Mouse (Mus musculus) CH12.LX (cell line): ENCODE measurements around the gene Slc43a1. TPM values are rescaled to one million over a fixed set of nuclear protein-coding genes. Genes with fewer than 3 reads are reported as not detected.

Experiments used
- DNase-seq: peaks from one replicate; pipeline ENCODE4 v3.0.0-alpha.2; 2013; ENCODE audit errors: extremely low read depth
- H3K27ac ChIP-seq: 2 replicates; pipeline ENCODE4 v1.5.1; 2012; ENCODE audit warnings: low read depth, mild to moderate bottlenecking, control low read depth, moderate library complexity; ENCODE audit not compliant: insufficient read depth
- H3K27me3 ChIP-seq: replicated peaks from 2 replicates; pipeline ENCODE3; 2012; ENCODE audit warnings: inconsistent platforms
- H3K36me3 ChIP-seq, 2 experiments: replicated peaks in 1 of 2; 2 replicates each; pipeline versions ENCODE3 to v1.6.1; 2012; ENCODE audit warnings: inconsistent platforms in 1 of 2, low read length in 1 of 2, mild to moderate bottlenecking in 1 of 2, mixed read lengths in 1 of 2, moderate library complexity in 1 of 2; ENCODE audit not compliant: control insufficient read depth in 1 of 2, insufficient read depth in 1 of 2
- H3K4me1 ChIP-seq, 2 experiments: 2 replicates each; pipeline ENCODE4 v1.6.1; 2012; ENCODE audit warnings: inconsistent platforms in 1 of 2, moderate library complexity in 1 of 2; ENCODE audit not compliant: insufficient read depth in 2 of 2, control insufficient read depth in 1 of 2
- H3K4me2 ChIP-seq: 2 replicates; pipeline ENCODE4 v1.6.1; 2012; ENCODE audit warnings: low read depth, mild to moderate bottlenecking, control low read depth; ENCODE audit not compliant: poor library complexity, insufficient read depth, severe bottlenecking
- H3K4me3 ChIP-seq, 3 experiments: fragments of 150-350 bp in 1 of 3; sonication (generic) in 1 of 3; replicated peaks in 1 of 3; 2 replicates each; pipeline versions ENCODE3 to v1.5.1; 2011 to 2012; ENCODE audit warnings: low read depth in 2 of 3, low read length in 2 of 3, mild to moderate bottlenecking in 2 of 3, moderate library complexity in 2 of 3, control low read depth in 1 of 3, improper control_type of control experiment in 1 of 3, inconsistent platforms in 1 of 3, mixed read lengths in 1 of 3; ENCODE audit not compliant: poor library complexity in 1 of 3
- H3K79me2 ChIP-seq: replicated peaks from 2 replicates; pipeline ENCODE4 v1.6.1; 2012; ENCODE audit warnings: mild to moderate bottlenecking, moderate library complexity; ENCODE audit not compliant: control insufficient read depth, poor library complexity, insufficient read depth, severe bottlenecking; ENCODE audit errors: extremely low read depth
- H3K9ac ChIP-seq: 2 replicates; pipeline ENCODE4 v1.6.1; 2012; ENCODE audit warnings: low read depth, mild to moderate bottlenecking, control low read depth, moderate library complexity; ENCODE audit not compliant: insufficient read depth
- H3K9me3 ChIP-seq: replicated peaks from 2 replicates; pipeline ENCODE3; 2012; ENCODE audit warnings: low read length, inconsistent platforms, mixed read lengths
- BHLHE40 ChIP-seq: IDR thresholded peaks from 2 replicates; pipeline ENCODE4 v1.6.1; 2011; ENCODE audit warnings: mild to moderate bottlenecking, low read depth, low read length, improper control_type of control experiment
- CHD1 ChIP-seq: IDR thresholded peaks from 2 replicates; pipeline ENCODE4 v1.6.1; 2012; ENCODE audit warnings: low read depth, low read length, improper control_type of control experiment, inconsistent platforms
- CHD2 ChIP-seq: IDR thresholded peaks from 2 replicates; pipeline ENCODE4 v1.6.1; 2011; ENCODE audit warnings: low read length, improper control_type of control experiment
- CTCF ChIP-seq, 2 experiments: IDR thresholded peaks in 1 of 2; conservative IDR thresholded peaks in 1 of 2; 2 replicates each; pipeline ENCODE4 v1.5.1; 2011 to 2012; ENCODE audit warnings: low read depth in 2 of 2, low read length in 2 of 2, improper control_type of control experiment in 1 of 2, inconsistent platforms in 1 of 2, mild to moderate bottlenecking in 1 of 2, moderate library complexity in 1 of 2
- ETS1 ChIP-seq: conservative IDR thresholded peaks from 2 replicates; pipeline ENCODE4 v1.6.1; 2012; ENCODE audit warnings: low read depth, mild to moderate bottlenecking, inconsistent platforms, low read length, improper control_type of control experiment, moderate library complexity
- HCFC1 ChIP-seq: IDR thresholded peaks from 2 replicates; pipeline ENCODE4 v1.6.1; 2012; ENCODE audit warnings: low read depth, mild to moderate bottlenecking, inconsistent platforms, low read length, improper control_type of control experiment
- JUN ChIP-seq: IDR thresholded peaks from 2 replicates; pipeline ENCODE4 v1.6.1; 2011; ENCODE audit warnings: low read depth, mild to moderate bottlenecking, low read length, improper control_type of control experiment, moderate library complexity; ENCODE audit not compliant: insufficient read depth
- MAFK ChIP-seq: IDR thresholded peaks from 2 replicates; pipeline ENCODE4 v1.6.1; 2011; ENCODE audit warnings: low read length, improper control_type of control experiment; ENCODE audit not compliant: insufficient replicate concordance
- MAX ChIP-seq: IDR thresholded peaks from 2 replicates; pipeline ENCODE4 v1.6.1; 2011; ENCODE audit warnings: low read length, improper control_type of control experiment
- MAZ ChIP-seq: IDR thresholded peaks from 2 replicates; pipeline ENCODE4 v1.6.1; 2012; ENCODE audit warnings: low read depth, mild to moderate bottlenecking, inconsistent platforms, low read length, improper control_type of control experiment, moderate library complexity
- MEF2A ChIP-seq: IDR thresholded peaks from 2 replicates; pipeline ENCODE4 v1.6.1; 2014; ENCODE audit warnings: low read depth, mild to moderate bottlenecking, inconsistent platforms, low read length, improper control_type of control experiment, borderline replicate concordance
- MYC ChIP-seq: IDR thresholded peaks from 2 replicates; pipeline ENCODE4 v1.6.1; 2011; ENCODE audit warnings: low read depth, mild to moderate bottlenecking, improper control_type of control experiment, low read length
- NELFE ChIP-seq: IDR thresholded peaks from 2 replicates; pipeline ENCODE4 v1.6.1; 2011; ENCODE audit warnings: low read depth, low read length, improper control_type of control experiment
- NRF1 ChIP-seq: IDR thresholded peaks from 2 replicates; pipeline ENCODE4 v1.6.1; 2014; ENCODE audit warnings: low read depth, mild to moderate bottlenecking, inconsistent platforms, low read length, improper control_type of control experiment, moderate library complexity
- PAX5 ChIP-seq: IDR thresholded peaks from 2 replicates; pipeline ENCODE4 v1.6.1; 2012; ENCODE audit warnings: low read length, inconsistent platforms, mixed read lengths
- POLR2A ChIP-seq: IDR thresholded peaks from 2 replicates; pipeline ENCODE4 v1.6.1; 2011; ENCODE audit warnings: low read depth, mild to moderate bottlenecking, improper control_type of control experiment, low read length
- RCOR1 ChIP-seq: conservative IDR thresholded peaks from 2 replicates; pipeline ENCODE4 v1.6.1; 2012; ENCODE audit warnings: low read depth, mild to moderate bottlenecking, inconsistent platforms, low read length, improper control_type of control experiment
- SMC3 ChIP-seq: IDR thresholded peaks from 2 replicates; pipeline ENCODE4 v1.6.1; 2011; ENCODE audit warnings: low read depth, low read length, improper control_type of control experiment
- USF2 ChIP-seq: conservative IDR thresholded peaks from 2 replicates; pipeline ENCODE4 v1.6.1; 2011; ENCODE audit warnings: low read depth, low read length, improper control_type of control experiment
- ZKSCAN1 ChIP-seq: IDR thresholded peaks from 2 replicates; pipeline ENCODE4 v1.6.1; 2012; ENCODE audit warnings: low read depth, inconsistent platforms, low read length, improper control_type of control experiment, borderline replicate concordance
- ZNF384 ChIP-seq: IDR thresholded peaks from 2 replicates; pipeline ENCODE4 v1.6.1; 2012; ENCODE audit warnings: low read depth, low read length, improper control_type of control experiment, inconsistent platforms
- dilution Hi-C: fragments of 300-500 bp; cut with MboI; formaldehyde crosslinking; loops from 2 replicates; pipeline ENCODE4 v1.14.3; 2020; ENCODE audit warnings: low sequenced_read_pairs; ENCODE audit not compliant: extremely low pct_unique_long_range_greater_than_20kb, extremely low pct_ligation_motif_present
- in situ Hi-C: fragments of 300-500 bp; cut with MboI; formaldehyde crosslinking; loops from 3 replicates; pipeline ENCODE4 v1.14.3; 2019; ENCODE audit warnings: low sequenced_read_pairs, low pct_ligation_motif_present, low pct_unique_long_range_greater_than_20kb, mixed read lengths
- polyA plus RNA-seq: library from polyadenylated mRNA; unstranded; fragments of >175 nt; gene quantifications from 2 replicates; pipeline ENCODE4 v1.2.1, GENCODE M21; 2012; ENCODE audit warnings: low read depth; ENCODE audit not compliant: insufficient read length
- total RNA-seq, 2 experiments: library from RNA; depleted of rRNA; stranded (reverse); fragments of 300-350 nt in 1 of 2; fragments of >200 nt in 1 of 2; gene quantifications; 2 replicates each; pipeline ENCODE4 v1.2.3; 2012 to 2014

The Slc43a1 gene
- total and polyA plus RNA-seq, 3 experiments: 0.19 to 5.0 (median 0.30) TPM

GRCm38 (mm10) chr2:84883530-84883929 is 44.9 kb downstream of the Slc43a1 start:
- no peak for TF ChIP-seq ZNF384
- no peak for TF ChIP-seq SMC3
- no peak for TF ChIP-seq RCOR1
- no peak for TF ChIP-seq CHD1
- no peak for TF ChIP-seq MAZ
- TF ChIP-seq JUN: no peak
- TF ChIP-seq MAX: no peak
- no peak for TF ChIP-seq USF2
- no peak for TF ChIP-seq NRF1
- TF ChIP-seq CTCF (conservative IDR thresholded peaks at IDR 0.05 in 1 of 2, IDR thresholded peaks at IDR 0.05 in 1 of 2; ENCODE audit: low read depth in 2 of 2, low read length in 2 of 2): no peak
- TF ChIP-seq MYC: no peak
- no peak for TF ChIP-seq HCFC1
- TF ChIP-seq ETS1: no peak
- TF ChIP-seq NELFE: no peak
- TF ChIP-seq POLR2A: no peak
- TF ChIP-seq MEF2A: no peak
- no peaks in the 10 kb centered on the region for H3K79me2 ChIP-seq
- in situ Hi-C loops (loop anchor here (25.0 kb wide), 1 partner anchor 354 kb away; no protein-coding TSS in a partner anchor), dilution Hi-C loops (no loop called here)
- H3K9me3 ChIP-seq: peaks cover 4% of the 10 kb centered on the region
- no peak overlapping the region for H3K27ac ChIP-seq
- H3K27me3 ChIP-seq: peaks cover 27% of the 10 kb centered on the region
- H3K4me3 ChIP-seq: no peak overlapping the region
- DNase-seq: no peak
- no peak overlapping the region for H3K4me2 ChIP-seq
- peaks cover 3 to 22% of the 10 kb centered on the region in 2 experiments for H3K4me1 ChIP-seq
- no peaks in the 10 kb centered on the region for H3K36me3 ChIP-seq
- no peak overlapping the region for H3K9ac ChIP-seq

DNA sequence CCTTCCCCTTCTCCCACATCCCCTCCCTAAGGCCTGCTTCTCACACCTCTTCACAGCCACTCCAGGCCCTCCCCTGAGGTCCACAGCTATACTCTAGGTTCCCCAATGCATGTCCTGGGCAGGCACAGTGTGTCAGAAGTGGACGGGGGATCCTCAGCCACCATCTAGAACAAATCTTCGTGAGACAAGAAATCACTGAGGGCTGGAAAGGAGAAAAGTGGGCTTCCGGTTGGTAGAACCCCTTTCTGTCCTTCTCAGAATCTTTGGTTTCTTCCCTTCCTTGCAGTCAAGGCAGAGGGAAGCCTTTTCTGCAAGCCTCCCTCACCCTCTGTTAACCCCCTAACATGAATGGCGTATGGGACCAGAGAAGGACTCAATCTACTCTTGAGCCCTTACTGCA is 45.3 kb downstream of the Slc43a1 start:
- Histone ChIP-seq H3K79me2 (no peaks in the 10 kb centered on the region), H3K27ac (no peak overlapping the region), H3K9me3 (peaks cover 4% of the 10 kb centered on the region), H3K4me1 (peaks cover 3 to 22% of the 10 kb centered on the region in 2 experiments), H3K4me2 (no peak overlapping the region), H3K27me3 (peaks cover 27% of the 10 kb centered on the region), H3K4me3 (no peak overlapping the region), H3K36me3 (no peaks in the 10 kb centered on the region), H3K9ac (no peak overlapping the region)
- dilution Hi-C loops: no loop called here
- no peak for TF ChIP-seq CHD2
- no peak for TF ChIP-seq NELFE
- no peak for TF ChIP-seq ZKSCAN1
- TF ChIP-seq MAZ: no peak
- TF ChIP-seq MAFK: no peak
- TF ChIP-seq ZNF384: no peak
- TF ChIP-seq CHD1: no peak
- no peak for TF ChIP-seq BHLHE40
- TF ChIP-seq USF2: no peak
- TF ChIP-seq HCFC1: no peak
- TF ChIP-seq PAX5: no peak
- TF ChIP-seq JUN: no peak
- TF ChIP-seq RCOR1: no peak
- TF ChIP-seq MYC: no peak
- in situ Hi-C loops: loop anchor here (25.0 kb wide), 1 partner anchor 353 kb away; no protein-coding TSS in a partner anchor
- DNase-seq: no peak
